Mouse (Mus musculus): ENCODE measurements at regions not wholly inside any gene's neighbourhood (a gene's known extent, or its start where the extent isn't known, plus 50 kb on each side); places are given as distances from the start of the nearest gene placed in this dataset.

GRCm38 (mm10) chr16:44621573-44621972, 62.9 kb upstream of the Boc start:
- DNase-seq (no peak), ATAC-seq (ENCODE audit: low FRiP score, low TSS enrichment) (no peak)
- Histone ChIP-seq H3K4me1 (ENCODE audit: control insufficient read depth, insufficient read depth, low read length) (no peaks in the 10 kb centered on the region), H3K36me3 (ENCODE audit: control insufficient read depth, insufficient read depth, low read length) (no peaks in the 10 kb centered on the region), H3K9ac (replicated peaks; ENCODE audit: low read length) (no peak overlapping the region), H3K4me2 (ENCODE audit: low read length) (no peak overlapping the region), H3K27ac (replicated peaks; ENCODE audit: low read depth, low read length) (no peak overlapping the region), H3K27me3 (ENCODE audit: control insufficient read depth, insufficient read depth, low read length) (no peaks in the 10 kb centered on the region), H3K9me3 (ENCODE audit: control insufficient read depth, low read length) (no peaks in the 10 kb centered on the region), H3K4me3 (replicated peaks; ENCODE audit: low read depth, low read length) (no peak overlapping the region)
- 91% methylated on average over 5 of the region's 5 CpGs for WGBS

GRCm38 (mm10) chr16:44620536-44620935, 61.8 kb upstream of the Boc start:
- Histone ChIP-seq H3K9ac (replicated peaks; ENCODE audit: low read length) (no peak overlapping the region), H3K4me2 (ENCODE audit: low read length) (no peak overlapping the region), H3K4me1 (ENCODE audit: control insufficient read depth, insufficient read depth, low read length) (no peaks in the 10 kb centered on the region; the same call in 1 of the 2 replicates), H3K27me3 (ENCODE audit: control insufficient read depth, insufficient read depth, low read length) (no peaks in the 10 kb centered on the region), H3K9me3 (ENCODE audit: control insufficient read depth, low read length) (no peaks in the 10 kb centered on the region), H3K36me3 (ENCODE audit: control insufficient read depth, insufficient read depth, low read length) (no peaks in the 10 kb centered on the region), H3K4me3 (replicated peaks; ENCODE audit: low read depth, low read length) (no peak overlapping the region), H3K27ac (replicated peaks; ENCODE audit: low read depth, low read length) (no peak overlapping the region)
- ATAC-seq (ENCODE audit: low FRiP score, low TSS enrichment) (no peak), DNase-seq (no peak)
- 91% methylated on average over 2 of the region's 2 CpGs for WGBS

GRCm38 (mm10) chr16:44619476-44620103, 60.9 kb upstream of the Boc start:
- no peak for ATAC-seq (ENCODE audit: low FRiP score, low TSS enrichment)
- Histone ChIP-seq H3K4me2 (ENCODE audit: low read length) (no peak overlapping the region), H3K9ac (replicated peaks; ENCODE audit: low read length) (no peak overlapping the region), H3K27me3 (ENCODE audit: control insufficient read depth, insufficient read depth, low read length) (no peaks in the 10 kb centered on the region), H3K4me3 (replicated peaks; ENCODE audit: low read depth, low read length) (no peak overlapping the region), H3K27ac (replicated peaks; ENCODE audit: low read depth, low read length) (no peak overlapping the region), H3K4me1 (ENCODE audit: control insufficient read depth, insufficient read depth, low read length) (peaks cover 3% of the 10 kb centered on the region; the same call in 1 of the 2 replicates), H3K9me3 (ENCODE audit: control insufficient read depth, low read length) (no peaks in the 10 kb centered on the region), H3K36me3 (ENCODE audit: control insufficient read depth, insufficient read depth, low read length) (no peaks in the 10 kb centered on the region)
- DNase-seq: no peak
- WGBS: 93% methylated on average over 4 of the region's 4 CpGs

- Histone ChIP-seq H3K9ac (replicated peaks; ENCODE audit: low read length) (no peak overlapping the region), H3K27ac (replicated peaks; ENCODE audit: low read depth, low read length) (no peak overlapping the region), H3K4me1 (ENCODE audit: control insufficient read depth, insufficient read depth, low read length) (peaks cover 3% of the 10 kb centered on the region; the same call in 1 of the 2 replicates), H3K4me3 (replicated peaks; ENCODE audit: low read depth, low read length) (no peak overlapping the region), H3K4me2 (ENCODE audit: low read length) (no peak overlapping the region), H3K36me3 (ENCODE audit: control insufficient read depth, insufficient read depth, low read length) (no peaks in the 10 kb centered on the region), H3K27me3 (ENCODE audit: control insufficient read depth, insufficient read depth, low read length) (no peaks in the 10 kb centered on the region), H3K9me3 (ENCODE audit: control insufficient read depth, low read length) (no peaks in the 10 kb centered on the region)
- DNase-seq (no peak), ATAC-seq (ENCODE audit: low FRiP score, low TSS enrichment) (no peak)
- WGBS: 80% methylated on average over 6 of the region's 6 CpGs
These were observed 58.3 kb upstream of the Boc start for GRCm38 (mm10) chr16:44617041-44617440.

- DNase-seq: peak; percentile 34
- peaks cover 3% of the 10 kb centered on the region; the same call in 1 of the 2 replicates for H3K4me1 ChIP-seq (ENCODE audit: control insufficient read depth, insufficient read depth, low read length)
These were observed 57.7 kb upstream of the Boc start for GRCm38 (mm10) chr16:44616376-44616775.

GRCm38 (mm10) chr16:44615878-44616206, 57.1 kb upstream of the Boc start:
- ATAC-seq (ENCODE audit: low FRiP score, low TSS enrichment) (peak; percentile 53; the same call in 1 of the 2 replicates), DNase-seq (peak; percentile 66)
- H3K4me1 ChIP-seq (ENCODE audit: control insufficient read depth, insufficient read depth, low read length): peaks cover 3% of the 10 kb centered on the region; the same call in 1 of the 2 replicates
- 29% methylated on average over 3 of the region's 3 CpGs for WGBS
- H3K27ac ChIP-seq (replicated peaks; ENCODE audit: low read depth, low read length): no peak overlapping the region; the same call in 1 of the 2 replicates
- no peak overlapping the region for H3K4me3 ChIP-seq (replicated peaks; ENCODE audit: low read depth, low read length)
- H3K4me2 ChIP-seq (ENCODE audit: low read length): no peak overlapping the region
- H3K9ac ChIP-seq (replicated peaks; ENCODE audit: low read length): no peak overlapping the region
- no peaks in the 10 kb centered on the region for H3K36me3 ChIP-seq (ENCODE audit: control insufficient read depth, insufficient read depth, low read length)
- no peaks in the 10 kb centered on the region for H3K27me3 ChIP-seq (ENCODE audit: control insufficient read depth, insufficient read depth, low read length)
- H3K9me3 ChIP-seq (ENCODE audit: control insufficient read depth, low read length): no peaks in the 10 kb centered on the region

More at GRCm38 (mm10) chr16:44616376-44616775, 57.7 kb upstream of the Boc start:
- Histone ChIP-seq H3K4me3 (replicated peaks; ENCODE audit: low read depth, low read length) (no peak overlapping the region), H3K9ac (replicated peaks; ENCODE audit: low read length) (no peak overlapping the region), H3K27ac (replicated peaks; ENCODE audit: low read depth, low read length) (peak overlapping the region; percentile 8; the same call in 1 of the 2 replicates), H3K9me3 (ENCODE audit: control insufficient read depth, low read length) (no peaks in the 10 kb centered on the region), H3K4me2 (ENCODE audit: low read length) (no peak overlapping the region), H3K36me3 (ENCODE audit: control insufficient read depth, insufficient read depth, low read length) (no peaks in the 10 kb centered on the region), H3K27me3 (ENCODE audit: control insufficient read depth, insufficient read depth, low read length) (no peaks in the 10 kb centered on the region)
- ATAC-seq (ENCODE audit: low FRiP score, low TSS enrichment): no peak
- WGBS: 29% methylated on average over 5 of the region's 5 CpGs

- no peaks in the 10 kb centered on the region for H3K27me3 ChIP-seq (ENCODE audit: control insufficient read depth, insufficient read depth, low read length)
- H3K36me3 ChIP-seq (ENCODE audit: control insufficient read depth, insufficient read depth, low read length): no peaks in the 10 kb centered on the region
- DNase-seq (no peak), ATAC-seq (ENCODE audit: low FRiP score, low TSS enrichment) (0 out of 2 replicates have a peak, but pooled peaks have one; percentile 17)
- H3K4me2 ChIP-seq (ENCODE audit: low read length): no peak overlapping the region
- peaks cover 3% of the 10 kb centered on the region; the same call in 1 of the 2 replicates for H3K4me1 ChIP-seq (ENCODE audit: control insufficient read depth, insufficient read depth, low read length)
- WGBS: 53% methylated on average over 9 of the region's 9 CpGs
- no peak overlapping the region for H3K27ac ChIP-seq (replicated peaks; ENCODE audit: low read depth, low read length)
- H3K4me3 ChIP-seq (replicated peaks; ENCODE audit: low read depth, low read length): no peak overlapping the region
- no peaks in the 10 kb centered on the region for H3K9me3 ChIP-seq (ENCODE audit: control insufficient read depth, low read length)
- H3K9ac ChIP-seq (replicated peaks; ENCODE audit: low read length): no peak overlapping the region
These were observed 56.6 kb upstream of the Boc start for GRCm38 (mm10) chr16:44615172-44615877.

- no peak for DNase-seq
- no peak overlapping the region for H3K27ac ChIP-seq (replicated peaks; ENCODE audit: low read depth, low read length)
- no peaks in the 10 kb centered on the region for H3K36me3 ChIP-seq (ENCODE audit: control insufficient read depth, insufficient read depth, low read length)
- WGBS: 96% methylated on average over 5 of the region's 5 CpGs
- H3K27me3 ChIP-seq (ENCODE audit: control insufficient read depth, insufficient read depth, low read length): no peaks in the 10 kb centered on the region
- no peak overlapping the region for H3K4me3 ChIP-seq (replicated peaks; ENCODE audit: low read depth, low read length)
- no peak overlapping the region for H3K4me2 ChIP-seq (ENCODE audit: low read length)
- ATAC-seq (ENCODE audit: low FRiP score, low TSS enrichment): no peak
- H3K9me3 ChIP-seq (ENCODE audit: control insufficient read depth, low read length): no peaks in the 10 kb centered on the region
- peaks cover 3% of the 10 kb centered on the region; the same call in 1 of the 2 replicates for H3K4me1 ChIP-seq (ENCODE audit: control insufficient read depth, insufficient read depth, low read length)
- no peak overlapping the region for H3K9ac ChIP-seq (replicated peaks; ENCODE audit: low read length)
These were observed 55.5 kb upstream of the Boc start for GRCm38 (mm10) chr16:44614235-44614634.

GRCm38 (mm10) chr16:44612676-44613075, 54.0 kb upstream of the Boc start:
- ATAC-seq (ENCODE audit: low FRiP score, low TSS enrichment) (no peak), DNase-seq (no peak)
- Histone ChIP-seq H3K4me3 (replicated peaks; ENCODE audit: low read depth, low read length) (no peak overlapping the region), H3K4me2 (ENCODE audit: low read length) (no peak overlapping the region), H3K4me1 (ENCODE audit: control insufficient read depth, insufficient read depth, low read length) (peaks cover 3% of the 10 kb centered on the region; the same call in 1 of the 2 replicates), H3K27me3 (ENCODE audit: control insufficient read depth, insufficient read depth, low read length) (no peaks in the 10 kb centered on the region), H3K27ac (replicated peaks; ENCODE audit: low read depth, low read length) (no peak overlapping the region), H3K9me3 (ENCODE audit: control insufficient read depth, low read length) (no peaks in the 10 kb centered on the region), H3K9ac (replicated peaks; ENCODE audit: low read length) (no peak overlapping the region), H3K36me3 (ENCODE audit: control insufficient read depth, insufficient read depth, low read length) (no peaks in the 10 kb centered on the region)
- WGBS: 68% methylated on average over 5 of the region's 5 CpGs

Data from midbrain, embryonic 14.5 days (tissue).